Mouse (Mus musculus) MEL (cell line): ENCODE results near the gene Tsc22d4. TPM values are rescaled to one million over a fixed set of nuclear protein-coding genes. Genes with fewer than 3 reads are reported as not detected.

Experiments used
- DNase-seq: peaks from one replicate; pipeline ENCODE4 v3.0.0; 2011; ENCODE audit warnings: low read depth, low spot score
- H3K27ac ChIP-seq: 2 replicates; pipeline ENCODE4 v1.5.1; 2012; ENCODE audit warnings: low read depth, mild to moderate bottlenecking, control low read depth, low read length, moderate library complexity; ENCODE audit not compliant: control insufficient read depth
- H3K27me3 ChIP-seq, 2 experiments: fragments of 150-350 bp in 1 of 2; sonication (generic) in 1 of 2; 2 replicates each; pipeline ENCODE4 v1.6.1; 2012; ENCODE audit warnings: low read length in 2 of 2, mild to moderate bottlenecking in 2 of 2, improper control_type of control experiment in 1 of 2, moderate library complexity in 1 of 2; ENCODE audit not compliant: insufficient read depth in 2 of 2, control insufficient read depth in 1 of 2
- H3K36me3 ChIP-seq, 2 experiments: 2 replicates each; pipeline ENCODE4 v1.6.1; 2012 to 2014; ENCODE audit warnings: low read length in 2 of 2, improper control_type of control experiment in 1 of 2, inconsistent platforms in 1 of 2, mild to moderate bottlenecking in 1 of 2; ENCODE audit not compliant: insufficient read depth in 2 of 2, control insufficient read depth in 1 of 2
- H3K4me1 ChIP-seq, 2 experiments: fragments of 150-350 bp in 1 of 2; sonication (generic) in 1 of 2; 2 replicates each; pipeline ENCODE4 v1.6.1; 2012; ENCODE audit warnings: low read length in 2 of 2, improper control_type of control experiment in 1 of 2, mild to moderate bottlenecking in 1 of 2; ENCODE audit not compliant: insufficient read depth in 2 of 2, control insufficient read depth in 1 of 2
- H3K4me3 ChIP-seq, 2 experiments: fragments of 150-350 bp in 1 of 2; sonication (generic) in 1 of 2; 2 replicates each; pipeline ENCODE4 v1.5.1; 2012; ENCODE audit warnings: low read depth in 2 of 2, low read length in 2 of 2, mild to moderate bottlenecking in 2 of 2, moderate library complexity in 2 of 2, control low read depth in 1 of 2, improper control_type of control experiment in 1 of 2; ENCODE audit not compliant: control insufficient read depth in 1 of 2, insufficient read depth in 1 of 2
- H3K79me2 ChIP-seq: 2 replicates; pipeline ENCODE4 v1.6.1; 2012; ENCODE audit warnings: mild to moderate bottlenecking, low read length, moderate library complexity; ENCODE audit not compliant: control insufficient read depth, poor library complexity, insufficient read depth
- H3K9ac ChIP-seq: 2 replicates; pipeline ENCODE4 v1.6.1; 2012; ENCODE audit warnings: low read depth, mild to moderate bottlenecking, control low read depth, low read length, moderate library complexity; ENCODE audit not compliant: control insufficient read depth, poor library complexity, severe bottlenecking
- H3K9me3 ChIP-seq: fragments of 150-350 bp; sonication (generic); replicated peaks from 2 replicates; pipeline ENCODE4 v1.6.1; 2012; ENCODE audit warnings: mild to moderate bottlenecking, low read length, improper control_type of control experiment, moderate library complexity; ENCODE audit not compliant: insufficient read depth
- BHLHE40 ChIP-seq: IDR thresholded peaks from 2 replicates; pipeline ENCODE4 v1.6.1; 2012; ENCODE audit warnings: low read depth, mild to moderate bottlenecking, inconsistent platforms, low read length, improper control_type of control experiment, borderline replicate concordance
- CHD1 ChIP-seq: IDR thresholded peaks from 2 replicates; pipeline ENCODE4 v1.6.1; 2012; ENCODE audit warnings: low read depth, mild to moderate bottlenecking, inconsistent platforms, low read length, improper control_type of control experiment
- CTCF ChIP-seq, 3 experiments: IDR thresholded peaks in 2 of 3; conservative IDR thresholded peaks in 1 of 3; 2 replicates each; pipeline ENCODE4 v1.5.1; 2011 to 2012; ENCODE audit warnings: low read length in 3 of 3, low read depth in 2 of 3, mild to moderate bottlenecking in 2 of 3, improper control_type of control experiment in 1 of 3, inconsistent platforms in 1 of 3, mixed read lengths in 1 of 3, moderate library complexity in 1 of 3; ENCODE audit not compliant: control insufficient read depth in 1 of 3, insufficient read depth in 1 of 3, poor library complexity in 1 of 3, severe bottlenecking in 1 of 3
- ELF1 ChIP-seq: IDR thresholded peaks from 2 replicates; pipeline ENCODE4 v1.6.1; 2014; ENCODE audit warnings: low read depth, mild to moderate bottlenecking, inconsistent platforms, low read length, improper control_type of control experiment, moderate library complexity
- ETS1 ChIP-seq: IDR thresholded peaks from 2 replicates; pipeline ENCODE4 v1.6.1; 2012; ENCODE audit warnings: low read depth, mild to moderate bottlenecking, inconsistent platforms, low read length, improper control_type of control experiment, moderate library complexity
- JUND ChIP-seq: IDR thresholded peaks from 2 replicates; pipeline ENCODE4 v1.6.1; 2011; ENCODE audit warnings: low read depth, mild to moderate bottlenecking, improper control_type of control experiment, low read length
- KAT2A ChIP-seq: conservative IDR thresholded peaks from 2 replicates; pipeline ENCODE4 v1.6.1; 2012; ENCODE audit warnings: low read depth, low read length, improper control_type of control experiment, inconsistent platforms
- MAX ChIP-seq: IDR thresholded peaks from 2 replicates; pipeline ENCODE4 v1.6.1; 2011; ENCODE audit warnings: low read length, improper control_type of control experiment
- MEF2A ChIP-seq: IDR thresholded peaks from 2 replicates; pipeline ENCODE4 v1.6.1; 2014; ENCODE audit warnings: low read depth, mild to moderate bottlenecking, inconsistent platforms, low read length, improper control_type of control experiment; ENCODE audit not compliant: poor library complexity, insufficient replicate concordance, severe bottlenecking; ENCODE audit errors: extremely low read depth
- MXI1 ChIP-seq: IDR thresholded peaks from 2 replicates; pipeline ENCODE4 v1.6.1; 2011; ENCODE audit warnings: mild to moderate bottlenecking, low read depth, low read length, improper control_type of control experiment
- NELFE ChIP-seq: IDR thresholded peaks from 2 replicates; pipeline ENCODE4 v1.6.1; 2011; ENCODE audit warnings: low read depth, low read length, improper control_type of control experiment
- NRF1 ChIP-seq: IDR thresholded peaks from 2 replicates; pipeline ENCODE4 v1.6.1; 2014; ENCODE audit warnings: low read depth, mild to moderate bottlenecking, inconsistent platforms, low read length, improper control_type of control experiment, moderate library complexity; ENCODE audit not compliant: poor library complexity, insufficient read depth, severe bottlenecking
- POLR2AphosphoS2 ChIP-seq: IDR thresholded peaks from 2 replicates; pipeline ENCODE4 v1.6.1; 2011; ENCODE audit warnings: low read length, improper control_type of control experiment
- POLR2AphosphoS5 ChIP-seq: IDR thresholded peaks from 2 replicates; pipeline ENCODE4 v1.6.1; 2012; ENCODE audit warnings: low read depth, borderline replicate concordance, mild to moderate bottlenecking, inconsistent platforms, low read length, moderate library complexity, mixed read lengths
- SMC3 ChIP-seq: IDR thresholded peaks from 2 replicates; pipeline ENCODE4 v1.6.1; 2011; ENCODE audit warnings: low read depth, low read length, improper control_type of control experiment
- TAL1 ChIP-seq: IDR thresholded peaks from 2 replicates; pipeline ENCODE4 v1.6.1; 2012; ENCODE audit warnings: mild to moderate bottlenecking, inconsistent platforms, low read length, moderate library complexity, mixed read lengths
- TCF12 ChIP-seq: IDR thresholded peaks from 2 replicates; pipeline ENCODE4 v1.6.1; 2014; ENCODE audit warnings: low read depth, mild to moderate bottlenecking, inconsistent platforms, low read length, improper control_type of control experiment, moderate library complexity
- USF1 ChIP-seq: IDR thresholded peaks from 2 replicates; pipeline ENCODE4 v1.6.1; 2014; ENCODE audit warnings: low read depth, mild to moderate bottlenecking, inconsistent platforms, low read length, improper control_type of control experiment, moderate library complexity
- USF2 ChIP-seq, 2 experiments: IDR thresholded peaks; 2 replicates each; pipeline ENCODE4 v1.6.1; 2011 to 2012; ENCODE audit warnings: improper control_type of control experiment in 2 of 2, low read length in 2 of 2, borderline replicate concordance in 1 of 2, inconsistent platforms in 1 of 2, low read depth in 1 of 2, mild to moderate bottlenecking in 1 of 2; ENCODE audit not compliant: insufficient read depth in 1 of 2
- ZC3H11A ChIP-seq: IDR thresholded peaks from 2 replicates; pipeline ENCODE4 v1.6.1; 2012; ENCODE audit warnings: low read depth, mild to moderate bottlenecking, inconsistent platforms, low read length, improper control_type of control experiment
- ZKSCAN1 ChIP-seq: IDR thresholded peaks from 2 replicates; pipeline ENCODE4 v1.6.1; 2012; ENCODE audit warnings: low read depth, mild to moderate bottlenecking, inconsistent platforms, low read length, improper control_type of control experiment, moderate library complexity
- polyA plus RNA-seq, 2 experiments: library from polyadenylated mRNA; stranded (reverse) in 1 of 2; unstranded in 1 of 2; fragments of >175 nt in 1 of 2; fragments of >200 nt in 1 of 2; gene quantifications; 2 replicates each; pipeline versions ENCODE4 v1.2.1 to v1.2.4; 2012; ENCODE audit warnings: low replicate concordance in 2 of 2, low read depth in 1 of 2; ENCODE audit not compliant: insufficient read length in 2 of 2, insufficient read depth in 1 of 2, missing spikeins in 1 of 2
- total RNA-seq: library from RNA; depleted of rRNA; stranded (reverse); fragments of 300-350 nt; gene quantifications from 2 replicates; pipeline ENCODE4 v1.2.3, GENCODE M21; 2012

The Tsc22d4 gene
- total and polyA plus RNA-seq, 3 experiments = 58.3 to 203 TPM; not detected in 1

DNA sequence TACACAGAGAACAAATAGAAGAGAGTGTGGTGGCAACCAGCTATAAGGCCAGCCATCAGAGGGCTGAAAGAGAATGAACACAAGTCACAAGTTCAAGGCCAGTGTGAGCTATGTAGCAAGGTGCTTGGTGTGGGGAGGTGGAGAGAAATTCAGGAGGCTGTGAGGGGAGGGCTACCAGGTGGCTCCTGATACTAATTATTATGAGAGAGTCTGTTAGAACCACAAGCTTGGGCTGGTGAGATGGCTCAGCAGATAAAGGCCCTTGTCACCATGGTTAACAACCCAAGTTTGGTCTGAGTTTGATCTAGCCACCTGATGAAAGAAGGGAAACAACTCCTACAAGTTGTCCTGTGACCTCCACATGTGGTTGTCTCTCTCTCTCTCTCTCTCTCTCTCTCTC is 27.2 kb downstream of the Tsc22d4 start (continued):
- TF ChIP-seq CTCF (IDR thresholded peaks at IDR 0.05 in 2 of 3, conservative IDR thresholded peaks at IDR 0.05 in 1 of 3; ENCODE audit: control insufficient read depth in 1 of 3, insufficient read depth in 1 of 3, low read depth in 2 of 3, low read length in 3 of 3, poor library complexity in 1 of 3, severe bottlenecking in 1 of 3) = no peak
- TF ChIP-seq POLR2AphosphoS5 = no peak
- no peak for TF ChIP-seq USF2 (IDR thresholded peaks at IDR 0.05; ENCODE audit: borderline replicate concordance in 1 of 2, insufficient read depth in 1 of 2, low read depth in 1 of 2, low read length in 2 of 2)
- no peak for TF ChIP-seq MEF2A
- TF ChIP-seq USF1 = no peak
- no peak for TF ChIP-seq POLR2AphosphoS2
- TF ChIP-seq ZC3H11A = no peak
- TF ChIP-seq NRF1 = no peak

DNA sequence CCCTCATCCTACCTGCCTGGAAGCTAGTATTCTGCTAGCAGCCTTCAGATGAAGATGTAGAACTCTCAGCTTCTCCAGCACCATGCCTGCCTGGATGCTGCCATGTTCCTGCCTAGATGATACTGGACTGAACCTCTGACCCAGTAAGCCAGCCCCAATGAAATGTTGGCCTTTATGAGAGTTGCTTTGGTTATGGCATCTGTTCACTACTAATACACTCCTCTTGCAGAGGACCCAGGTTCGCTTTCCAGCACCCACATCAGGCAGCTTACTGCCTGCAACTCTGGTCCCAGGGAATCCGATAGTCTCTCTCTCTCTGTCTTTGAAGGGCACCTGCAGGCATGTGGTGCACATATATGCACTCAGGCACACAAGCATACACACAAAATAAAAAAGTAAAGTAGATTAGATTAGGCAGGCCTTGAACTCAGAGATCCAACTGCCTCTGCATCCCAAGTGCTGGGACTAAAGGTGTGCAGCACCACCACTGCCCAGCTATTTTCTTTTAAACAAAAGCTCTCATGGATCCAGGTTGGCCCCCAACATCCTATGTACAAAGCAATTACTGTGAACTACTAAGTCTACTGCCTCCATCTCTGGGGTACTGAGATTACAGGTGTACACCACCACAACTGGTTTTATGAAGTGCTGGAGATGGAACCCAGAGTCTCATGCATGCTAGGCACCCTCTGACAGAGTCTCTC is 30.2 kb downstream of the Tsc22d4 start:
- no peak for DNase-seq
- Histone ChIP-seq H3K9ac (no peak overlapping the region), H3K79me2 (peaks cover 10% of the 10 kb centered on the region), H3K27ac (no peak overlapping the region), H3K36me3 (peaks cover 3 to 15% of the 10 kb centered on the region in 2 experiments), H3K27me3 (no peaks in the 10 kb centered on the region), H3K4me3 (no peak overlapping the region), H3K4me1 (peaks cover 15 to 31% of the 10 kb centered on the region in 2 experiments), H3K9me3 (no peaks in the 10 kb centered on the region)
- TF ChIP-seq MXI1 (no peak), ETS1 (no peak), ELF1 (no peak), SMC3 (no peak), MAX (no peak), JUND (no peak), ZKSCAN1 (no peak), BHLHE40 (no peak), POLR2AphosphoS5 (no peak), NELFE (no peak), KAT2A (no peak), TAL1 (no peak), TCF12 (no peak), CHD1 (no peak)
